Mouse (Mus musculus): ENCODE measurements around the gene Slc5a10. TPM values are rescaled to one million over a fixed set of nuclear protein-coding genes. Genes with fewer than 3 reads are reported as not detected.

The Slc5a10 gene
- total and polyA plus RNA-seq, 3 experiments = 0.07 to 0.24 (median 0.14) TPM

Other genes with a start within 250 kb of the Slc5a10 start
- gene Mfap4, start 235.4 kb downstream of the Slc5a10 start, total RNA-seq (2021) = 1 to 10 TPM; 5.5 to 6.5 TPM
- gene Mfap4, start 235.4 kb downstream of the Slc5a10 start, polyA plus RNA-seq (2012; rRNA removed) = 35.5 and 39.1 TPM in 2 replicates
- 10 to 100 TPM; 14.5 to 15.5 TPM for gene Mapk7, start 226.4 kb downstream of the Slc5a10 start, total RNA-seq (2021)
- gene Mapk7, start 226.4 kb downstream of the Slc5a10 start, polyA plus RNA-seq (2012; rRNA removed) = 34.5 and 39.5 TPM in 2 replicates
- 10 to 100 TPM; 16.4 to 21.1 TPM for gene B9d1, start 215.7 kb downstream of the Slc5a10 start, total RNA-seq (2021)
- gene B9d1, start 215.7 kb downstream of the Slc5a10 start, polyA plus RNA-seq (2012; rRNA removed) = 18.1 and 19.3 TPM in 2 replicates
- gene Epn2, start 141.1 kb downstream of the Slc5a10 start, total RNA-seq (2021) = 10 to 100 TPM; 20.6 to 29.5 TPM
- 18.2 and 18.6 TPM in 2 replicates for gene Epn2, start 141.1 kb downstream of the Slc5a10 start, polyA plus RNA-seq (2012; rRNA removed)
- 10 to 100 TPM in 1 of 2 experiments, 1 to 10 TPM in 1; 5.4 to 10.7 TPM for gene Grap, start 67.6 kb downstream of the Slc5a10 start, total RNA-seq (2021)
- gene Grap, start 67.6 kb downstream of the Slc5a10 start, polyA plus RNA-seq (2012; rRNA removed) = 10.4 and 12.4 TPM in 2 replicates
- gene Fam83g, start 36.7 kb downstream of the Slc5a10 start, total RNA-seq (2021) = 1 to 10 TPM in 1 of 2 experiments, under 1 TPM in 1; 0.78 to 2.7 TPM
- 1.7 and 2.1 TPM in 2 replicates for gene Fam83g, start 36.7 kb downstream of the Slc5a10 start, polyA plus RNA-seq (2012; rRNA removed)
- 10 to 100 TPM; 29.3 to 35.4 TPM for gene Prpsap2, start 41.3 kb upstream of the Slc5a10 start, total RNA-seq (2021)
- 6.6 and 7.6 TPM in 2 replicates for gene Prpsap2, start 41.3 kb upstream of the Slc5a10 start, polyA plus RNA-seq (2012; rRNA removed)
- gene Ulk2, start 134.2 kb upstream of the Slc5a10 start, total RNA-seq (2021) = 10 to 100 TPM; 36.3 to 38.6 TPM
- gene Ulk2, start 134.2 kb upstream of the Slc5a10 start, polyA plus RNA-seq (2012; rRNA removed) = 44.1 and 50.9 TPM in 2 replicates
- gene Akap10, start 209.4 kb upstream of the Slc5a10 start, total RNA-seq (2021) = 10 to 100 TPM; 25.9 to 26.5 TPM
- gene Akap10, start 209.4 kb upstream of the Slc5a10 start, polyA plus RNA-seq (2012; rRNA removed) = 8.5 and 15.2 TPM in 2 replicates
- 1 to 10 TPM; 6.7 to 8.4 TPM for gene Specc1, start 235.9 kb upstream of the Slc5a10 start, total RNA-seq (2021)
- 1.8 and 3.1 TPM in 2 replicates for gene Specc1, start 235.9 kb upstream of the Slc5a10 start, polyA plus RNA-seq (2012; rRNA removed)

Data from adrenal gland, adult 2 months (tissue).